Mouse (Mus musculus): Measurements from ENCODE around the gene Kif1bp.
"Not testable (repeated sequence)": the region's sequence is repeated elsewhere in the genome, so short reads cannot be mapped to it uniquely, and the experiment has no call there.

- TF ChIP-seq CTCF (IDR thresholded peaks at IDR 0.05; ENCODE audit: borderline replicate concordance, extremely low read depth, insufficient read depth, insufficient read length); POLR2A (IDR thresholded peaks at IDR 0.05; ENCODE audit: borderline replicate concordance, extremely low read depth, insufficient read depth, insufficient read length, poor library complexity, severe bottlenecking): not testable (repeated sequence)
Measured at GRCm38 (mm10) chr10:62491681-62492080, 86.6 kb downstream of the Kif1bp start.
